Mouse (Mus musculus) neural tube, embryonic 15.5 days (tissue): ENCODE results near the gene Ncor1. TPM values are rescaled to one million over a fixed set of nuclear protein-coding genes. Genes with fewer than 3 reads are reported as not detected.
"Not testable (repeated sequence)": the region's sequence is repeated elsewhere in the genome, so short reads cannot be mapped to it uniquely, and the experiment has no call there.

Source experiments
- ATAC-seq: fragments of 200-750 bp; cut with Nextera tagmentation; 2 replicates; pipeline ENCODE4 v1.8.0; 2017; ENCODE audit warnings: mild to moderate bottlenecking, moderate TSS enrichment, moderate library complexity; ENCODE audit not compliant: low FRiP score
- H3K27ac ChIP-seq: fragments of 300-500 bp; sonication (generic); replicated peaks from 2 replicates; pipeline ENCODE4 v1.5.1; 2015; ENCODE audit warnings: mild to moderate bottlenecking, inconsistent platforms
- H3K27me3 ChIP-seq: fragments of 300-500 bp; sonication (generic); replicated peaks from 2 replicates; pipeline ENCODE4 v1.6.1; 2015; ENCODE audit warnings: inconsistent platforms
- H3K36me3 ChIP-seq: fragments of 300-500 bp; sonication (generic); 2 replicates; pipeline ENCODE4 v1.6.1; 2015; ENCODE audit warnings: inconsistent platforms
- H3K4me1 ChIP-seq: fragments of 300-500 bp; sonication (generic); 2 replicates; pipeline ENCODE4 v1.6.1; 2015; ENCODE audit warnings: inconsistent platforms
- H3K4me2 ChIP-seq: fragments of 300-500 bp; sonication (generic); 2 replicates; pipeline ENCODE4 v1.6.1; 2015; ENCODE audit warnings: inconsistent platforms, mild to moderate bottlenecking, moderate library complexity
- H3K4me3 ChIP-seq: fragments of 300-500 bp; sonication (generic); replicated peaks from 2 replicates; pipeline ENCODE4 v1.5.1; 2015; ENCODE audit warnings: mild to moderate bottlenecking, inconsistent platforms
- H3K9ac ChIP-seq: fragments of 300-500 bp; sonication (generic); replicated peaks from 2 replicates; pipeline ENCODE4 v1.6.1; 2015; ENCODE audit warnings: mild to moderate bottlenecking, inconsistent platforms
- H3K9me3 ChIP-seq: fragments of 300-500 bp; sonication (generic); replicated peaks from 2 replicates; pipeline ENCODE4 v1.6.1; 2016; ENCODE audit warnings: inconsistent platforms
- WGBS: fragments of 180-500 bp; shearing (Covaris S2); methylation state at CpG from one replicate; pipeline ENCODE4 v1.1.7; 2015; ENCODE audit warnings: mixed read lengths; 5-methylcytosine and 5-hydroxymethylcytosine counted together
- polyA plus RNA-seq: library from polyadenylated mRNA; unstranded; fragments of >200 nt; fragmentation: Nextera tagmentation; extraction: Ambion mirVana; gene quantifications from 2 replicates; pipeline ENCODE4 v1.2.1, GENCODE M21; 2015

The Ncor1 gene
- polyA plus RNA-seq, 1 experiment from 2014 or later: 174 TPM

- H3K27ac ChIP-seq: no peak overlapping the region
- no peaks in the 10 kb centered on the region for H3K4me1 ChIP-seq
- H3K36me3 ChIP-seq: peaks cover 40% of the 10 kb centered on the region
- H3K4me3 ChIP-seq: no peak overlapping the region
- no peak for ATAC-seq
- H3K9ac ChIP-seq: no peak overlapping the region
- H3K4me2 ChIP-seq: no peak overlapping the region
- WGBS: 94% methylated on average over 4 of the region's 4 CpGs
- H3K9me3 ChIP-seq: no peaks in the 10 kb centered on the region
- H3K27me3 ChIP-seq: no peaks in the 10 kb centered on the region
Observed at GRCm38 (mm10) chr11:62415026-62415425, 43.3 kb downstream of the Ncor1 start.

GRCm38 (mm10) chr11:62409611-62410010 is 48.7 kb downstream of the Ncor1 start:
- no peaks in the 10 kb centered on the region for H3K9me3 ChIP-seq
- no peaks in the 10 kb centered on the region for H3K4me1 ChIP-seq
- no peak for ATAC-seq
- no peak overlapping the region for H3K27ac ChIP-seq
- peaks cover 28% of the 10 kb centered on the region for H3K36me3 ChIP-seq
- no peak overlapping the region for H3K9ac ChIP-seq
- 98% methylated on average over 1 of the region's 1 CpGs for WGBS
- no peaks in the 10 kb centered on the region for H3K27me3 ChIP-seq
- no peak overlapping the region for H3K4me2 ChIP-seq
- no peak overlapping the region for H3K4me3 ChIP-seq

- Histone ChIP-seq H3K4me1 (no peaks in the 10 kb centered on the region), H3K4me2 (no peak overlapping the region), H3K4me3 (no peak overlapping the region), H3K27me3 (no peaks in the 10 kb centered on the region), H3K9ac (no peak overlapping the region), H3K36me3 (peaks cover 22% of the 10 kb centered on the region), H3K9me3 (no peaks in the 10 kb centered on the region), H3K27ac (no peak overlapping the region)
- WGBS: 97% methylated on average over 2 of the region's 2 CpGs
- ATAC-seq: no peak
Observed at GRCm38 (mm10) chr11:62408848-62409247, 49.5 kb downstream of the Ncor1 start.

- Histone ChIP-seq H3K27me3 (no peaks in the 10 kb centered on the region), H3K4me3 (no peak overlapping the region), H3K9ac (no peak overlapping the region), H3K27ac (no peak overlapping the region), H3K9me3 (no peaks in the 10 kb centered on the region), H3K4me1 (no peaks in the 10 kb centered on the region), H3K4me2 (no peak overlapping the region), H3K36me3 (peaks cover 23% of the 10 kb centered on the region)
- WGBS: 87% methylated on average over 2 of the region's 2 CpGs
- ATAC-seq: no peak
Observed at GRCm38 (mm10) chr11:62396405-62396804, 61.9 kb downstream of the Ncor1 start.

- ATAC-seq: no peak
- H3K9me3 ChIP-seq: no peaks in the 10 kb centered on the region
- no peaks in the 10 kb centered on the region for H3K4me1 ChIP-seq
- WGBS: 97% methylated on average over 3 of the region's 3 CpGs
- no peak overlapping the region for H3K4me3 ChIP-seq
- peaks cover 31% of the 10 kb centered on the region for H3K36me3 ChIP-seq
- no peak overlapping the region for H3K9ac ChIP-seq
- no peaks in the 10 kb centered on the region for H3K27me3 ChIP-seq
- H3K27ac ChIP-seq: no peak overlapping the region
- no peak overlapping the region for H3K4me2 ChIP-seq
Observed at GRCm38 (mm10) chr11:62388331-62388679, 70.0 kb downstream of the Ncor1 start.

- no peak overlapping the region for H3K4me3 ChIP-seq
- H3K4me1 ChIP-seq: no peaks in the 10 kb centered on the region
- H3K27me3 ChIP-seq: no peaks in the 10 kb centered on the region
- no peaks in the 10 kb centered on the region for H3K9me3 ChIP-seq
- ATAC-seq: no peak
- H3K27ac ChIP-seq: no peak overlapping the region
- peaks cover 34% of the 10 kb centered on the region for H3K36me3 ChIP-seq
- no peak overlapping the region for H3K9ac ChIP-seq
- H3K4me2 ChIP-seq: no peak overlapping the region
- 90% methylated on average over 10 of the region's 10 CpGs for WGBS
Observed at GRCm38 (mm10) chr11:62387608-62388330, 70.6 kb downstream of the Ncor1 start.

- ATAC-seq, H3K9ac ChIP-seq, H3K9me3 ChIP-seq, H3K4me2 ChIP-seq, H3K27me3 ChIP-seq, H3K4me1 ChIP-seq, H3K4me3 ChIP-seq, H3K27ac ChIP-seq: not testable (repeated sequence)
- 86% methylated on average over 6 of the region's 6 CpGs for WGBS
- H3K36me3 ChIP-seq: peaks cover 46% of the 10 kb centered on the region
Observed at GRCm38 (mm10) chr11:62377202-62377851, 81.0 kb downstream of the Ncor1 start.

GRCm38 (mm10) chr11:62371776-62372175 is 86.6 kb downstream of the Ncor1 start:
- Histone ChIP-seq H3K36me3 (peaks cover 34% of the 10 kb centered on the region), H3K4me3 (no peak overlapping the region), H3K4me2 (no peak overlapping the region), H3K9me3 (no peaks in the 10 kb centered on the region), H3K27ac (no peak overlapping the region), H3K4me1 (no peaks in the 10 kb centered on the region), H3K27me3 (no peaks in the 10 kb centered on the region), H3K9ac (no peak overlapping the region)
- 79% methylated on average over 2 of the region's 2 CpGs for WGBS
- ATAC-seq: no peak

- peaks cover 38% of the 10 kb centered on the region for H3K36me3 ChIP-seq
- no peak for ATAC-seq
Observed at GRCm38 (mm10) chr11:62369924-62370323, 88.4 kb downstream of the Ncor1 start.

GRCm38 (mm10) chr11:62366879-62367278 is 91.5 kb downstream of the Ncor1 start:
- H3K9ac ChIP-seq: no peak overlapping the region
- ATAC-seq: no peak
- H3K27me3 ChIP-seq: no peaks in the 10 kb centered on the region
- WGBS: 91% methylated on average over 6 of the region's 6 CpGs
- no peaks in the 10 kb centered on the region for H3K9me3 ChIP-seq
- H3K4me2 ChIP-seq: no peak overlapping the region
- H3K36me3 ChIP-seq: peaks cover 23% of the 10 kb centered on the region
- no peak overlapping the region for H3K27ac ChIP-seq
- no peaks in the 10 kb centered on the region for H3K4me1 ChIP-seq
- no peak overlapping the region for H3K4me3 ChIP-seq

More at GRCm38 (mm10) chr11:62369924-62370323, 88.4 kb downstream of the Ncor1 start:
- no peak overlapping the region for H3K9ac ChIP-seq
- no peaks in the 10 kb centered on the region for H3K9me3 ChIP-seq
- H3K27ac ChIP-seq: no peak overlapping the region
- H3K27me3 ChIP-seq: no peaks in the 10 kb centered on the region
- H3K4me3 ChIP-seq: no peak overlapping the region
- H3K4me2 ChIP-seq: no peak overlapping the region
- no peaks in the 10 kb centered on the region for H3K4me1 ChIP-seq

- no peaks in the 10 kb centered on the region for H3K9me3 ChIP-seq
- H3K36me3 ChIP-seq: peaks cover 56% of the 10 kb centered on the region
- 92% methylated on average over 2 of the region's 2 CpGs for WGBS
- H3K9ac ChIP-seq: no peak overlapping the region
- no peak overlapping the region for H3K4me2 ChIP-seq
- H3K4me3 ChIP-seq: no peak overlapping the region
- H3K4me1 ChIP-seq: no peaks in the 10 kb centered on the region
- H3K27me3 ChIP-seq: no peaks in the 10 kb centered on the region
- no peak overlapping the region for H3K27ac ChIP-seq
- no peak for ATAC-seq
Observed at GRCm38 (mm10) chr11:62355216-62355615, 103.1 kb downstream of the Ncor1 start.

GRCm38 (mm10) chr11:62351948-62352347 is 106.4 kb downstream of the Ncor1 start:
- H3K4me1 ChIP-seq: no peaks in the 10 kb centered on the region
- no peak overlapping the region for H3K4me2 ChIP-seq
- H3K4me3 ChIP-seq: no peak overlapping the region
- no peaks in the 10 kb centered on the region for H3K27me3 ChIP-seq
- H3K9ac ChIP-seq: no peak overlapping the region
- H3K36me3 ChIP-seq: peaks cover 67% of the 10 kb centered on the region
- ATAC-seq: no peak
- H3K27ac ChIP-seq: no peak overlapping the region
- WGBS: 85% methylated on average over 4 of the region's 4 CpGs
- no peaks in the 10 kb centered on the region for H3K9me3 ChIP-seq
